Mouse (Mus musculus): ENCODE results near the gene Armcx4. TPM values are rescaled to one million over a fixed set of nuclear protein-coding genes. Genes with fewer than 3 reads are reported as not detected.

Gene Armcx4
- total RNA-seq (2018; cell fraction: chromatin; rRNA removed): 1 to 10 TPM in 1 of 26 experiments, under 1 TPM in 9, not detected in 16; 0.08 to 1.2 (median 0.19) TPM
- under 1 TPM in 8 of 26 experiments, not detected in 18; under 0.01 to 0.09 (median under 0.01) TPM for total RNA-seq (2018; cell fraction: cytosol; rRNA removed)
- total RNA-seq (2018; cell fraction: nucleus; rRNA removed): under 1 TPM in 7 of 26 experiments, not detected in 19; 0.07 to 0.31 (median 0.10) TPM
- polyA plus RNA-seq (2018): 0.01 to 0.11 TPM in 2 of 3 replicates, not detected in the other

DNA sequence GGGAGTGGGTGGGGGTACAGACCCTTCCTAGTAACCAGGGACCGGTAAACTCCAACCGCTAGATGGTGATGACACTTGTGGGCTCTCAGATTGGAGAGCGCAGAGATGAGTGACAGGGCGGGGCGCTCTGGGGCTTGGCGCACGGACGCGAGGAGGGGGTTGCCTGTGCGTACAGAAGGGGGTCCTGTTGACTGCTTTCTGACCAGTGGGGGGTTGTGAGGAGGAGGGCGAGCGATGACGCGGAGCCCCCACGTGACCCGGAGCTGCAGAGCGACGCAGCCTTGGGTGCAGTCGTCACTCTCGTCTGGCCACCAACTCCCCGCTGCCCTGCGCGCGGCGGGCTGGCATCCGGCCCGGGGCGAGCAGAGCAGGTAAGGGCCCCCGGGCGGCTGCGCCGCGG is at the start of gene Armcx4:
Gene Armcx4 (plus strand): TSS at position 253 of the 400 bp plus-strand sequence.
- Histone ChIP-seq H3K4me3 (ENCODE audit: inconsistent target) (no peak within 1 kb of the TSS), H3K27ac (no peak within 1 kb of the TSS), H3K79me2 (ENCODE audit: inconsistent target) (no peaks in the 10 kb centered on the region), H3K36me3 (ENCODE audit: inconsistent target) (no peaks in the 10 kb centered on the region)
- 16% methylated on average over 33 of the region's 33 CpGs for WGBS (ENCODE audit: missing documents)

GRCm38 (mm10) chrX:134641000-134641760 is 45.1 kb upstream of the Armcx4 start:
- WGBS (ENCODE audit: missing documents): 30% methylated on average over 10 of the region's 10 CpGs
- H3K36me3 ChIP-seq (ENCODE audit: inconsistent target): no peaks in the 10 kb centered on the region
- H3K79me2 ChIP-seq (ENCODE audit: inconsistent target): no peaks in the 10 kb centered on the region
- H3K4me3 ChIP-seq (ENCODE audit: inconsistent target): no peak overlapping the region
- no peak overlapping the region for H3K27ac ChIP-seq

GRCm38 (mm10) chrX:134646338-134646737 is 40.0 kb upstream of the Armcx4 start:
- whole genome bisulfite sequencing (ENCODE audit: missing documents): 100% methylated on average over 1 of the region's 1 CpGs
- H3K27ac ChIP-seq: no peak overlapping the region
- H3K4me3 ChIP-seq (ENCODE audit: inconsistent target): no peak overlapping the region
- H3K36me3 ChIP-seq (ENCODE audit: inconsistent target): no peaks in the 10 kb centered on the region
- no peaks in the 10 kb centered on the region for H3K79me2 ChIP-seq (ENCODE audit: inconsistent target)

GRCm38 (mm10) chrX:134647421-134647820 is 38.9 kb upstream of the Armcx4 start:
- Histone ChIP-seq H3K36me3 (ENCODE audit: inconsistent target) (no peaks in the 10 kb centered on the region), H3K27ac (no peak overlapping the region), H3K79me2 (ENCODE audit: inconsistent target) (no peaks in the 10 kb centered on the region), H3K4me3 (ENCODE audit: inconsistent target) (no peak overlapping the region)
- 77% methylated on average over 3 of the region's 8 CpGs for WGBS (ENCODE audit: missing documents)

- Histone ChIP-seq H3K27ac (no peak overlapping the region), H3K4me3 (ENCODE audit: inconsistent target) (no peak overlapping the region), H3K36me3 (ENCODE audit: inconsistent target) (no peaks in the 10 kb centered on the region), H3K79me2 (ENCODE audit: inconsistent target) (no peaks in the 10 kb centered on the region)
- WGBS (ENCODE audit: missing documents): 20% methylated on average over 10 of the region's 11 CpGs
Measured at GRCm38 (mm10) chrX:134648031-134648692, 38.2 kb upstream of the Armcx4 start.

- H3K27ac ChIP-seq: no peak overlapping the region
- H3K4me3 ChIP-seq (ENCODE audit: inconsistent target): no peak overlapping the region
- no peaks in the 10 kb centered on the region for H3K36me3 ChIP-seq (ENCODE audit: inconsistent target)
- no peaks in the 10 kb centered on the region for H3K79me2 ChIP-seq (ENCODE audit: inconsistent target)
- WGBS (ENCODE audit: missing documents): 22% methylated on average over 1 of the region's 1 CpGs
Measured at GRCm38 (mm10) chrX:134652061-134652460, 34.3 kb upstream of the Armcx4 start.

- 92% methylated on average over 4 of the region's 5 CpGs for WGBS (ENCODE audit: missing documents)
Measured at GRCm38 (mm10) chrX:134661586-134661985, 24.7 kb upstream of the Armcx4 start.

GRCm38 (mm10) chrX:134675022-134675421 is 11.3 kb upstream of the Armcx4 start:
- WGBS (ENCODE audit: missing documents): 79% methylated on average over 5 of the region's 5 CpGs
- H3K4me3 ChIP-seq (ENCODE audit: inconsistent target): no peak overlapping the region
- H3K79me2 ChIP-seq (ENCODE audit: inconsistent target): no peaks in the 10 kb centered on the region
- H3K36me3 ChIP-seq (ENCODE audit: inconsistent target): no peaks in the 10 kb centered on the region
- no peak overlapping the region for H3K27ac ChIP-seq

More at GRCm38 (mm10) chrX:134661586-134661985, 24.7 kb upstream of the Armcx4 start:
- H3K4me3 ChIP-seq (ENCODE audit: inconsistent target): no peak overlapping the region
- no peak overlapping the region for H3K27ac ChIP-seq
- no peaks in the 10 kb centered on the region for H3K79me2 ChIP-seq (ENCODE audit: inconsistent target)
- no peaks in the 10 kb centered on the region for H3K36me3 ChIP-seq (ENCODE audit: inconsistent target)

DNA sequence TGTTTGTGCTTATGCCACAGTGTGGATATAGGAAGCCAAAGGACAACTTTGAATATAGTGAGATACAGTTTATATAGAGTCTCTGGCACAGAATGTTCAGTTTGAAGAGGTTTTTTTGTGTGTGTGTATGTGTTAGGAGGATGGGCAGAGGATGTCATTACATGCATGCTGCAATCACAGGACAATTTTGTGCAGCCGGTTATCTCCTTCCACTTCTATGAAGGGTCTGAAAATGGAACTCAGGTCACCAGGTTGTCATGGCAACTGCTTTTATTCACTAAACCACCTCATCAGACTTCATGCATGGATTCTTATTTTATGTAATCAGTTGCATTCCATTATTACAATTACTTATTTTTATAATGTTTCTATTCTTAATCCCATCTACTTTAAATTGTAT is 10.4 kb upstream of the Armcx4 start:
- Histone ChIP-seq H3K79me2 (ENCODE audit: inconsistent target) (no peaks in the 10 kb centered on the region), H3K27ac (no peak overlapping the region), H3K4me3 (ENCODE audit: inconsistent target) (no peak overlapping the region), H3K36me3 (ENCODE audit: inconsistent target) (no peaks in the 10 kb centered on the region)
- WGBS (ENCODE audit: missing documents): 86% methylated on average over 1 of the region's 1 CpGs

DNA sequence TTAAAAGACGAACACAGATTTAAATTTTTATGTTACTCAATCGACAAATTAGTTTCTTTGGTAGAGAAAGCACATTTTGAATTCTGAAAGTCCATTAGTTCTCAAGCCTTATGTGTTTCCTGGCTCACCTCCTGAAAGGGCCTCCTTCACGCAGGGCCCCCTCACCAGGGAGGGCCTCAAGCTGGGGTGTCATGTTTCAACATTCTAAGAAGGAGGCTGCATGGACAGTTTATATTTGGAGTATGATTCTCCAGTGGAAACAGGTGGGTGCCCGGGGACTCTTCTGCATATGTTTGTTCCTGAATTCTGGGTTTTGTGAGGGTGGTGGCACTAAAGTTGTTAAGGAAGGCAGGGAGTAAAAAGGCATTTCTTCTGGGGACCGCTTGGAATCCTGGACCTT is 1.4 kb upstream of the Armcx4 start:
- Histone ChIP-seq H3K36me3 (ENCODE audit: inconsistent target) (no peaks in the 10 kb centered on the region), H3K27ac (no peak overlapping the region)
- 64% methylated on average over 5 of the region's 5 CpGs for WGBS (ENCODE audit: missing documents)

DNA sequence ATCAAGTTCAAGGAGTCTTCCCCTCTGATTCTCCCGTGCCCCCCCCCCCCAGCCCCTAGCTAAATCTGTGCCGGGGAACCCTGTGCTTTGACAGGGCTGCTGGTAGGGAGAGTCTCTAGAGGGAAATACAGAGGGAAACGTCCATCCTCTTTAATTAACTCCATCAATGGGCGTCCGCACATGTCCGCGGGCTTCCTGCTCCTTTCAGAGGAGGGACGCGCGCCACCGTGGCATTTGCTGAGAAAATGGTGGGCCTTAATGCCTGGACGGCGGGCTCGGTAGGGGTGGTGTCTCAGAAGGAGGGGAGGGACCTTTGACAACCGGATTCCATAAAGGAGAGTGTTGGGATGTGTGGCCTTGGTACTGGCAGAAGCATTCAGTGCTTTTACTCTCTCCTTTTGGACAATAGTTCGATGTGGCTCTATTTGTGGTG is 436 bp downstream of the Armcx4 start:
- no peak overlapping the region for H3K27ac ChIP-seq
- no peak overlapping the region for H3K4me3 ChIP-seq (ENCODE audit: inconsistent target)
- H3K79me2 ChIP-seq (ENCODE audit: inconsistent target): no peaks in the 10 kb centered on the region
- H3K36me3 ChIP-seq (ENCODE audit: inconsistent target): no peaks in the 10 kb centered on the region
- 17% methylated on average over 16 of the region's 16 CpGs for WGBS (ENCODE audit: missing documents)

More for the DNA sequence above, 1.4 kb upstream of the Armcx4 start:
- Histone ChIP-seq H3K4me3 (ENCODE audit: inconsistent target) (no peak overlapping the region), H3K79me2 (ENCODE audit: inconsistent target) (no peaks in the 10 kb centered on the region)

DNA sequence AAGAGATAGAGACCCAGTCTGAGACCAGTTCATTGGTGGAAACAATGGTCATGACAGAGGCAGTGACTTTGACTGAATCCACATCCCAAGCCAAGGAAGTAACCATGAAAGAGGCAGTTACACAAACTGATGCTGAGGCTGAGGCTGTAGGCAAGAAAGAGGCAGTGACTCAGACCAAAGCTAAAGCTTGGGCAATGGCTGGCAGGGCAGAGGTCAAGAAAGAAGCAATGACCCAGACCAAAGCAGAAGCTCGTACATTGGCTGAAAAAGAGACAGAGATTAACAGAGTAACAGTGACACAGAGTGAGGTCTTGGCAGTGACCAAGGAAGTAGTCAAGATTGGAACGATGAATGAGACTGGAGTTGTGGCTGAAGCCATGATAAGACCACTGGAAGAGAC is 3.4 kb downstream of the Armcx4 start:
- H3K79me2 ChIP-seq (ENCODE audit: inconsistent target): no peaks in the 10 kb centered on the region
- no peak overlapping the region for H3K27ac ChIP-seq
- no peak overlapping the region for H3K4me3 ChIP-seq (ENCODE audit: inconsistent target)
- H3K36me3 ChIP-seq (ENCODE audit: inconsistent target): no peaks in the 10 kb centered on the region
- 73% methylated on average over 2 of the region's 2 CpGs for WGBS (ENCODE audit: missing documents)

DNA sequence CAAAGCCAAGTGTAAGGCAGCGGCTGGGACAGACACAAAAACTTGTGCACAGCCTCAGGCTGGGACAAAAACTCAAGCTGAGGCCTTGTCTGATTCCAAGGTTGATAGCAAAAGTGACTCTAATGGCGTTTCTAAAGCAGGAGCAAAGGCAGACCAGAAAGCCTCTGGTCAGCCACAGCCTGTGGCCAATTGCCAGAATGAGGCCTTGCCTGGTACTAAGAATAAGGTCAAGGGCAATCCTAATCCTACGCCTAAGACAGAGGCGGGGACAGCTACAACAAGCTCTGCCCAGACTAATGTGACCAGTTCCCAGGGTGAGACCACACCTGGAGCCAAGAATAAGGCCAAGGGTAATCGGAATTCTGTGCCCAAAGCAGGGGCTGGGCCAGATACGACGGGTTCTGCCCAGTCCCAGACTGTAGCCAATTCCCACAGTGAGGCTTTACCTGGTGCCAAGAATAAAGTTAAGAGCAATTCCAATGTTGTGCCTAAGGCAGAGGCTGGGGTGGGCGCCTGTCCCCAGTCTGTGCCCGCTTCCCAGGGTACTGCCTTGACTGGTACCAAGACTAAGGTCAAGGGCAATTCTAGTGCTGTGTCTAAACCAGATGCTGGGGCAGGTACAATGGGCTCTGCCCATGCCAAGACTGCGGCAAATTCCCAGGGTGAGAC is 4.7 kb downstream of the Armcx4 start:
- no peaks in the 10 kb centered on the region for H3K79me2 ChIP-seq (ENCODE audit: inconsistent target)
- WGBS (ENCODE audit: missing documents): 91% methylated on average over 10 of the region's 10 CpGs
- H3K27ac ChIP-seq: no peak overlapping the region
- H3K36me3 ChIP-seq (ENCODE audit: inconsistent target): no peaks in the 10 kb centered on the region
- no peak overlapping the region for H3K4me3 ChIP-seq (ENCODE audit: inconsistent target)

DNA sequence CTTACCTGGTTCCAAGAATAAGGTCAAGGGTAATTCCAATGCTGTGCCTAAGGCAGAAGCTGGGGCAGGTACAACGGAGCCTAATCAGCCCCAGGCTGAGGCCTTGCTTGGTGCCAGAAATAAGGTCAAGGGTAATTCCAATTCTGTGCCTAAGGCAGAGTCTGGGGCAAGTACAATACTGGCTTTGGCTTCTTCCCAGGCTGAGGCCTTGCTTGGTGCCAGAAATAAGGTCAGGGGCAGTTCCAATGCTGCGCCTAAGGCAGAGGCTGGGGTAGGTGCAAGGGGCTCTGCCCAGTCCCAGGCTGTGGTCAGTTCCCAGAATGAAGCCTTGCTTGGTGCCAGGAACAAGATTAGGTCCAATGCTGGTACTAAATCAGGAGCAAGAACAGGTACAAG is 5.2 kb downstream of the Armcx4 start:
- H3K36me3 ChIP-seq (ENCODE audit: inconsistent target): no peaks in the 10 kb centered on the region
- H3K79me2 ChIP-seq (ENCODE audit: inconsistent target): no peaks in the 10 kb centered on the region
- H3K27ac ChIP-seq: no peak overlapping the region
- WGBS (ENCODE audit: missing documents): no CpG with 5 or more reads among the region's 2 CpGs
- no peak overlapping the region for H3K4me3 ChIP-seq (ENCODE audit: inconsistent target)
